Mouse (Mus musculus) mesoderm, embryonic 11.5 days (tissue): ENCODE measurements around the gene Lcor.
A peak's percentile ranks its signal among the peaks of the same experiment; 100 is the strongest.

Source experiments
- DNase-seq: peaks from one replicate; pipeline ENCODE4 v3.0.0-alpha.2; 2012; ENCODE audit warnings: low read depth, low spot score

The Lcor gene

DNA sequence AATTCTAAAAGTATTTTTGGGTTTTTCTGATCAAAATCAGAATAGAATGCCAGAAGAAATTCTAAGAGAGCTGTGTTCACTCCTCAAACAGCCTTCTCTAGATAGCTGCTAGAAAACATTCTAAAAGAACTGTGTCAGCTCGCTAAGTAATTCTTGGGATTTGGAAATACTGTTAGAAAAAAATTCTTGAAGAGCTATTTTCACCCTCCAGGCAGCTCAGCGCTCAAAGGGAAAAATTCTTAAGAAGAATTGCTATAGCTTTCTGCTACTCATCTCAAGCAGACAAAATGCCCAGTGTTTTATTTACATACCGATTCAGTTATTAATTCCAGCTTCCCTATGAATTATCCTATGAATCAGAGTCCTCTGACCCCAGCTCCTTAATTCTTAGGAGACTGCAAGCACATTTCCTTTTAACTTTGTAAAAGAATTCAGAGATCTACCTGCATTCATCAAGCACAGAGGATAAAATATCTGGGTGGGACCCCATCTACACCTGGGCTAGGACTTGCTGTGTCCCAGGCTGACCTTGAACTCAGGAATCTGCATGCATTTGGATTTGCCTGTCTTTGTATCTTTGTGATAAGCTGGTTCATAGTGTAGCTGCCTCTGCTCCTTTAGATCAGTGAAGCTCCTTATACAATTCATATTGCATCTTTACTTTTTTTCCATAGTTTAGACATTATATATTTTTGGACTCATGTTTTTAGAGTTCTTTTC lies 5.7 kb upstream of the Lcor start:
- DNase-seq: no peak

GRCm38 (mm10) chr19:41481030-41481886 lies 1.2 kb upstream of the Lcor start:
- peak; percentile 76 for DNase-seq

- DNase-seq: no peak
Measured at GRCm38 (mm10) chr19:41481887-41482189, 599 bp upstream of the Lcor start.

DNA sequence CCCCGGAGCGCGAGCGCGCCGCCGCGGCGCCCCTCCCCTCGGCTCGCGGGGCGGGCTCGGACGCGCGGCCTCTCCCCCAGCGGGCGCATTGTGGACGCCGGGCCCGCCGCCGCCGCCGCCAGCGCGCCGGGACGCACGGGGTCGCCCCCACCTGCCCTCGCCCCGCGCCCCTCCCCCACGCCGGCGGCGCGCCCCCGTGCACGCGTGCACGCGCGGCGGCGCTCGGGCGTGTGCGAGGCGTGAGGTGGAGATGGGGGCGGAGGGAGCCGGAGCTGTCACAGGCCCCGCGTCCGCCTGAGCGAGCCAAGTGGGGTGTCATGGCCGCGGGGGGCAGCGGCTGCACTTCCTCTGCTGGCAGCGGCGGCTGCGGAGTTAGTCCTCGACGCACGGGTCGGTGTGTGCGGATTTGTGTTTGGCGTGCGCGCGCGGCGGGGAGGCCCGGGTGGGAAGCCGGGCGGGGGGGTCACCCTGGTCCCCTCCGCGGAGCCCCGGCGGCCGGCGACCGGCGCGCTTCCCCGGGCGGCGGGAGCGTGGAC lies 540 bp downstream of the Lcor start:
- DNase-seq: peak; percentile 79

GRCm38 (mm10) chr19:41483445-41484040 lies 1.1 kb downstream of the Lcor start:
- DNase-seq: peak; percentile 77

- peak; percentile 6 for DNase-seq
Measured at GRCm38 (mm10) chr19:41484361-41484760, 1.9 kb downstream of the Lcor start.

DNA sequence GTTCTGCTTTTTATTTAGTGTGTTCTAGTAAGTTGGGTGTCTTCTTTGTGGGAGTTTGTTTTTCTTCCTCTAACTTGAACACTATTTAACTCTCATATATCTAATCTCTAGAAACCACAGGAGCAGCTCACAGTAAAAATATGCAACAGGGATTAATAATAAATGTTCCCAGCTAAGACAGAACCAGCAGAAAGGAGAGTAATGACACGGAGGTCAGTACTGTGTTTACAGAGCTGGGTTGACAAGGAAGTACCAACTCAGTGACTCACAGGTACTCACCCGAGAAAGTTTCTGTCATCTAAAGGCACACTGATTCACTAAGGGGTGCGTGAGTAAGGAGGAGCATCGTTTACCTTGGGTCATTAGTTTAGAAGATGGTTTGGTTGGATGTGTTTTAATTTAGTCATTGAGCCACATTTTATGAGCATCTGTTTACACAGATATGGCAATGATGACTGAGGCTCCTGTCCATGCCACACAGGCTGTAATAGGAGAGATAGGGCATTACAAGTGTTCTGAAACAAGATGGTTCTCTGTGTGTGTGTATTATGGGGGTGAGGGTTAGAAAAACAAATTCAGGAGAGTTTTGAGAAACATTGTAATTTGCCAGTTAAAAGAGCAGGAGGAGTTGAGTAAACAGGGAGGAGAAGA lies 13.1 kb downstream of the Lcor start:
- no peak for DNase-seq

DNA sequence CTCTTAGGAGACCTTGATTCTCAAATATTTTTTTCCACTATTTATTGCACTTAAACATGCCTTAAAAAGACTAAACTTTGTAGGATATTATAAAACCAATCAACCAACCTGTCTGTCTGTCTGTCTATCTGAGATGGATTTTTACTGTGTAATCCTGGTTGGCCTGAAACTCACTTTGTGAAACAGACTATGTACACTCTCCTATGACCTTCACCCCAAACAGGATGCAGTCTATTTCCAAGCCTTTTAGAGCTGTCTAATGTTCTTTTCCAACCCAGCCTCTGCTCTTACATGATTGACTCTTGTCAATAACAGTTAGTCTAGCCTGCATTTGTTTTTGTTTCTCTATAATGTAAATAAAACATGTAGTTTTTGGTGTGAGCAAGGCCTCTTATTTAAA lies 13.6 kb downstream of the Lcor start:
- DNase-seq: no peak

DNA sequence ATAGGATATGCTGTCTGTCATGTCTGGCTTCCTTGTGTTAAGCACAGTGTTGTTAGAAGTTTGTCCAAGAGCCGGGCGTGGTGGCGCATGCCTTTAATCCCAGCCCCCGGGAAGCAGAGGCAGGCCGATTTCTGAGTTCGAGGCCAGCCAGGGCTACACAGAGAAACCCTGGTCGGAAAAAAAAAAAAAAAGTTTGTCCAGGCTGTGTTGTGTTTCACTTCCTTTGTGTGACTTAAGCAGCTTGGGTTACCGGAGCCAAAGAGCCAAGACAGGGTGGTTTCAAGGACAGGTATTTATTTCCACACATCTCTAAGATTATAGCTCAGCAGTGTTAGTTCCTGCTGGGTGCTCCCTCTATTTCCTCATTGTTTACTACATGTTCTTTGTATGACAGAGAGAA lies 25.4 kb downstream of the Lcor start:
- DNase-seq: no peak

DNA sequence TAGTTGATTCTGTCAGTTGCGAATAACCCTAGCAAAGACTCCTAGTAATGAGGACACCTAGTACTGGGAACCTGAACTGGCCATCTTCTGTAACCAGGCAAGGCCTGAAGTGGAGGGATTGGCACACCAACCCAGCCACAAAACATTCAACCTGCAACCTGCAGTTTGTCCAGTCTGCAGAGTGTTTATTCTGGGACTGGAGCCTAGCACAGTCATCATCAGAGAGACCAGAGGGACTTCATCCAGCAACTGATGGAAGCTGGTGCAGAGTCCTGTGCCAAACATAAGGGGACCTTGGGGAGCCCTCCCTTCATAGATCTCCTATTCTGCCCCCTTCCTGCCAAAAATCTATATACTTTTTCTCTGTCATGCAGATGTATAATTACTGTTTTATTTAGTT lies 32.4 kb downstream of the Lcor start:
- DNase-seq: no peak

DNA sequence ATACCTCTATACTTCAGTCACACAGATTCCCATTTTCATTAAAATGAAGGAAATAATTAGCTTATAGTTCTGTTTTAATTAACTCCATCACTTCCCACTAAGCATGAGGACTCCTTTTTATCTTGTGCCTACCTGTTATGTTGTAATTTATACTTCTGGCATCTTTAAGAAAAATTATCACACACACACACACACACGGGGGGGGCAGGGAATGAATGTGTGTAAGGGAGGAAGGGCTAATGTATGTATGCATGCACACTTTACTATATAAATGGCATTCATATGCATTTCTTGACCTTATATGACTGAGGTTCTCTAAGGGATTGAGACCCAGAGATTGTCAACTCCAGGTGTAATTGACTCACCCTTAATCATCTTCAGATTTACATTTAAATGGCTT lies 33.1 kb downstream of the Lcor start:
- no peak for DNase-seq

- DNase-seq: no peak
Measured at GRCm38 (mm10) chr19:41517006-41517405, 34.6 kb downstream of the Lcor start.

- no peak for DNase-seq
Measured at GRCm38 (mm10) chr19:41519121-41519520, 36.7 kb downstream of the Lcor start.

DNA sequence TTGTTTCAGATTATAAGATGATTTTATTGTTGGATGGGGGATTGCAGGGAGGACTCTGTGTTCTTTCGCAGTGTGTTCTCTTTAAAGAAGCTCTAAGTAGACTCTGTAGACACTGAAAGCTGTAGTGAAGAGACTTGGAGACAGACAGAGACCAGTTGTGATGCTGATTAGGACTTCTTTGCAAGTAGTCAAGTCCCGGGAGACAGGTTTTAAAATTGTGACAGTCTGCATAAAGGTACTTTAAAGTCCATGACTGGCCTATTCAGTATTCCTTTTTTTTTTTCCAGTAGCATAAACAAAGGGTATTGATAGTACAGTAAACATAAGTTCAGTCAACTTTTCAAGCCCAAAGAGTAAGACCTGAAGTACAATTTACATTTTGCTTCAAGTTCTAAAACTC lies 39.8 kb downstream of the Lcor start:
- no peak for DNase-seq

DNA sequence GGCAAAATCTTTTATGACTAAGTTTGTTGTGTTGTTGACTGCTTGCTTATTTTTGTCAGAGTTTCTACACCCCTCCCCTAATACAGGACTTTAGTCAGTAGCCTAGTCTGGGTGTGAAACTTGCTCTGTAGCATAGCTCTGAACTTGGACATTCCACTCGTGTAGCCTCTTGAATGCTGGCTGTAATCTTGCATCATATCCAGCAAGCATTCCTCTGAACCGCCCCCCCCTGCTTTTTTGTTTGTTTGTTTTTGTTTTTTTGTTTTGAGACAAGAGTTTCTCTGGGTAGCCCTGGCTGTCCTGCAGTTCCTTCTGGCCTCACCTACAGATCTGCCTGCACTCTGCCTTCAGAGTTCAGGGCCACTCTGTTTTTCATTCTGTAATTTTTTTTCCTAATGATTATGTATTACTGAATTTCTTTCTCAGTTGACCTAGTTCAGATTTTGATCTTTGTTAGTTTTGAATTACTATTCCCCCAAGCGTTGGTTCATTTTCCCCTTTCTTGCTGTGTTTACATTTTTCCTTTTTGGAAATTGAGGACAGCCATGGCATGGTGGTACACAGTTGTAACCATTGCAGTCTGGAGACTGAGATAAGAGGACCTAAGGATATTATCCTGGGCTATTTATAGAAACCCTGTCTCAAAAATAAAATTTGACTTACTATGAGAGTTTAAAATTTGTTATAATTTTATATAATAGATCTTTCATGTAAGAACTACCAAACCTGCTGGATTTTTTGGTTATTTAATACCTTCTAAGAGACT lies 41.5 kb downstream of the Lcor start:
- no peak for DNase-seq

GRCm38 (mm10) chr19:41529169-41529568 lies 46.7 kb downstream of the Lcor start:
- no peak for DNase-seq

DNA sequence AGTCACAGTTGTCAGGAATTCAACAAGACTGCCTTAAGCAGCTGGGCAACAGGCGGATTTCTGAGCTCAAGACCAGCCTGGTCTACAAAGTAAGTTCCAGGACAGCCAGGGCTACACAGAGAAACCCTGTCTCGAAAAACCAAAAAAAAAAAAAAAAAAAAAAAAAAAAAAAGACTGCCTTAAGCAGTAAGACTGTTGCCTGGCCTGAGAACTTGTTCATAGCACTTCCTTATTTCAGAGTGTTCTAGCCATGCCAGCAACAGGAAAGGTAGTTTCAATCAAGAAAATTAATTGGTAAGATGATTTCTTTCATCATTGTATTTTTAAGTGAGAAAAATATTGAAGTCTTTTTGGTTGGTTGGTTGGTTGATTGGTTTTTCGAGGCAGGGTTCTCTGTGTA lies 51.6 kb downstream of the Lcor start:
- no peak for DNase-seq

DNA sequence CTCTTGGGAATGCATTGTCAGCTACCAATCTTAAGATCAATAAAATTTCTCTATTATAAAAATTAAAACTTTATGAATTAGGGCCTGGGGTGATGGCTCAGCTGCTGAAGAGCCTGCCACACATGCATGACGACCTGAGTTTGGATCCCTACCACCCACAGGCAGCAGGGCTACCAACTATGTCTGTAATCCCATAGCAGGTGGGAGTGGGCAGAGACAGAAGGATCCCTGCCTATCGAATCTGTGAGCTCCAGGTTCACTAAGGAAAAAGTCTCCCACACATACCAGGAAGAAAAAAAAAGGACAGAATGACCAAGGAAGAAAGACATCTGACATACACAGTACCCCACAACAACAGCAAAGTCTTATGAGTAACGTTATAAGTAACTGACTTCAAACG lies 74.5 kb downstream of the Lcor start:
- no peak for DNase-seq

DNA sequence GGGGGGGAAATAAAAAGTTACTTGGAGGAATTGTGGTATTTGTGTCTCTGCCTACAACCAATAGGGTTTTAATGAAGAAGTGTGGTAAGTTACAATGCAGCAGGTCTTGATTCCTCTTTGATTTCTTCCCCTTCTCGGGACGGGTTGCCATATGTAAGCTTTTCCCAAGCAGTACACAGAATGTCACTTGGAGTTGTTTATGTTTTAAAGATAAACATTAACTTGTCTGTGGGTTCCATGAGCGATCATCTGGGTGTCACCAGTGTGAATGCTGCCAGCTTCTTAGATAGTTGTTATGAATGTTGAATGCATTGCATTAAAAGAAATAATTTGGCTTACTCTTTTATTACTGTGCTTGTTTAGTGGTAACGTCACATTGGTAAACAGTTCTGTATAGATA lies 75.1 kb downstream of the Lcor start:
- no peak for DNase-seq

- DNase-seq: no peak
Measured at GRCm38 (mm10) chr19:41558891-41559486, 76.6 kb downstream of the Lcor start.

DNA sequence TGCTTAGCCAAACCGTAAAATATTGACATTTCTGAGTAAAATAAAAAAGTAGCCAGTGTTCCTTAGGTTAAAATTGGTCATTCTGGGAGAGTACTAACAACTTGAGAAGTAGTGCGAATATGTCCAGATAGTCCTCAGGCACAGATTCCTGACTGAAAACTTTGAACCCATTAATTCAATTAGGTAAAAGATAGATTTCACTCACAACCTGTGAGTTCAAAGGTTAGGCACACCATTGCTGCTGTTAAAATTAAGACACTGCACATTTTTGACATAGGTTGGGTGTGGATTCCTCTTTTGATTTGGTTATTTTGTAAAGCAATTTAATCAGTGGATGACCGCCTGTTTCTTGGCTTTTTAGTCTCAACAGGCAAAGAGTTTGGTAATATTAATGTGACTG lies 78.4 kb downstream of the Lcor start:
- no peak for DNase-seq
